Mouse (Mus musculus): ENCODE results near the gene Cav3.

Cav3 gene

DNA sequence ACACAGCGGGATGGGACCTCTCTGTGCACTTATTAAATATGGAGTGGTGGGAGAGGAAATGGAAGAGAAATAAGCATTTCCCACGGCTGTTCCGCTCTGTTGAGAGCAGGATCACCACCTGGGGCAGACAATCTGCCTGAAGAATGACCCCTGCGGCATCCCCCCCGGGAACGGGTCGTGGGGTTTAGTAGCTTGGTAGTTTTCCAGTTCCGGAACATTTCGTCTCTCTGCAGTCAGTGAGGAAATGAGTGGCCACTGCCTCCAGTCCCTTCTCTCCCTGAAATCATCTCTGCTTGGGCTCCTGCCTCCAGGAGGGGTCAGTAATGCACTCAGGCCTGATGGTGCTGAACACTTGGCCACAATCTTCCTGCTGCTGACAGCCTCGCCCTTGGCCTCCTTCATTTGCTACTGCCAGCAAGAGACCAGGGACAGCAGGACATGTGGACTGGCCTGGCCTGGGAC lies 35.3 kb downstream of the Cav3 start:
- peak; percentile 18 to 30 for DNase-seq (ENCODE audit: low spot score in 2 of 2)

DNA sequence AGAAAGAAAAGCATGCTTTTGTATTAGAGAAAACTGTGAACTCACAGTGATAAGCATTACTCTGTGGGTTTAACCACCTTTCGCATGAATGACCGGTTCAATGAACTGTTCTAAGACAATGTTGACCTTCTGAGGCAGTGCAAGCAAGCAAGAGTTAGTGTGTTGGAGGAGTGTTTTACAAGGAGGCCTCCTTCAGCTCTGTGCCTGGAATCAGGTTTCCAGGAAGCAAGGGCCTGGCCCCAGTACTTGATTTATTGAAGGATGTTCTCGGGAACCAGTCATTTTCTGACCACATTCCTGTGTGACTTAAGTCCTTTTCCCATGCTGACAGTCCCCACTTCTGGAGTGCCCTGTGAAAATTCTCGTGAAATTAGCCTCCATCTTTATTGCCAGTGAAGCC lies 35.9 kb downstream of the Cav3 start:
- no peak for DNase-seq (ENCODE audit: low spot score in 2 of 2)

DNA sequence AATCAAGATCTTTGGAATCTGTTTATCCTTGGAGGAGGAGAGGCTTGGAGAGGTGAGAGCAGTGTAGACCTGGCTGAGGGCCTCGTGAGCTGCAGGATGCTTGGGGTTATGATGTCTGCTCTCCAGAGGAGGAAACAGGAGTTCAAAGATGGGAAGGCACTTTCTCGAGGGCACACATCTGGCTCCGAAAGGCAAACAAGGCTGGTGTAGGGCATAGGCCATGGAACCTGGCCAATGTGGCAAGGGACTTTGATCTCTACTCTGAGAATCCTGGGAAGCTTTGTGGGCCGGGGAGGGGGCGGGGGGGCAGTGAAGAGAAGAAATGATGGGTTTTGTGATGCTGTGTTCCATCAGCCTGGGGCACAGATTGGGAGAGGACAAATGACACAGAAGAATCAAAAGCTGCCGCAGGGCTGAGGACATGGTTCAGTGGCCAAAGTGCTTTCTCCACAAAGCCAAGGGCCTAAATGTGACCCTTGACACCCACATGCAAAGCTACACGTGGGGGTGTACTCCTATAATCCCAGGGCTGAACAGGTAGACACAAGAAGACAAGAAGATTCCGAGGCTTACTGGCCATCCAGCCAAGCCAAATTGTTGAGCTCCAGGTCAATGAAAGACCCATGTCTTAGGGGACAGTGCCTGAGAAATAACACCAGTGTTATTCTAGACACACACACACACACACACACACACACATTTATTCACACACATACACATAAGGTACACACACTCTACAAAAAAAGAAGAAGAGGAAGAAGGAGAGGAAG lies 37.2 kb downstream of the Cav3 start:
- no peak for DNase-seq (ENCODE audit: low spot score in 2 of 2)

DNA sequence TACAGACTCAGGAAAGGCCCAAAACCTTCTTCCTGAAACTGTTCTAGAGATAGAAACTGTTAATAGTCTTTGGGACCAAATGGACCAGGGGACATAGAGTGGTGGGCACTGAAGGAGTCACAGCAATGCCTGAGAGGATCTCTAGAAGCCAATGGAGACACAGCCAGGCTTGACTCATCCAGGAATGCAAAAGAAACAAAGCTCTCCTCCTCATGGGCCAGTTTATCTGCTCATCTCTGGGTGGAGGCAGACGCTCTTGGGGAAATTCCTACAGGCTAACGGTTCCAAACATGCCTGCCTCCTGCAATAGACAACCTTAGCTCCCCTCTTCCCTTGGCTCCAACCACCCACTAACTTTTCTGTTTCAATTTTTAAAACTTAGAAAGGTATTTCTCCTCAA lies 38.2 kb downstream of the Cav3 start:
- no peak for DNase-seq (ENCODE audit: low spot score in 2 of 2)

DNA sequence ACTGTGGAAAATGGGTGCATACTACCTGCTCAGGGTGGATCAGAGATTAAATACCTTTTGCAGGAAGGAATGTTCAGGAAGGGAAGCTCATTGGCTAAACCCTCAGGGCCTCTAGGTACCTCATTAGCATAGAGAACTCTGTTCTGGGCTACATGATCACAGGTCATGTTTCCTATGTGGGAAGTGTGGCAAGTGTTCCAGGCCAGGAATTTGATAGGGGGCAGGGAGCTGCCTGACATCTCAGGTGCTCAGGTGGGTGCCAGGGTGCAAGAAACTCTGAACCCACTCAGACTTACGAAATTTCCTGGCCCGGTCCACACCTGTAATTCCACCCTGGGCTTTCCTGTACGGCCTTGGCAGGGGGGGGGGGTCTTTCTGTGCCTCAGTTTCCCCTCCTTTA lies 39.4 kb downstream of the Cav3 start:
- no peak for DNase-seq (ENCODE audit: low spot score in 2 of 2)

DNA sequence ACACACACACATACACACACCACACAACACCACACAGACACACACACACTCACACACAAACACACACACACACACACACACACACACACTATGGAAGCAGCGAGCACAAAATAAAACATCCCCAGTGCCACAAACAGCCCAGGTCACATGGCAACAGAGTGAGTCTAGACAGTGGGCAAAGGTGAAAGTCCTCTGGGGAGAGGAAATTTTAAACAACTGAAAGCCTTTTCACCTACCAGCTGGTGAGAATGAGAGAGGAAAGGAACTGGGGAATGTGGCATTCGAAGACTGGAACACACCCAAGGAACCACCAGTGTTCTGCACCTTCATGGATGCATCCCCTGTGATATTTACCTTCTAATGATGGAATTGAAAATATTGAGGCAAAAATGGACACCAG lies 40.2 kb downstream of the Cav3 start:
- DNase-seq (ENCODE audit: low spot score in 2 of 2), result no peak

DNA sequence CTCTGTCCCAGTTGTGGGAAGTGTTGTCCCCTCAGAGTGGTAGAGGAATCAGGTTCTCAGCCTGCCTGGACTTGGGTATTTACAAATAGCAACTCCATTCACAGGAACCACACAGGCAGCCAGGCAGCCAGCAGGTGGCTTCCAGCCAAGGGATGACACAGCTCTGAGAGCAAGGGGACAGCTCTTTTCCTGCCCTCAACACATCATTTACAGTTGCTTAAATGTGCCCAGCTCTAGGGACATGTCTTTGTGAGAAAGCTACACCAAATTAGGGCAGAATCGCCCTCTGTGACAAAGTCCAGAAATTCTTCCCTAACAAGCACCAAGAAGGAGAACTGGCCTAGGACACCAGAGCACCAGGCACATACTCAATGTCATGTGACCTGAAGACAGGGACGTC lies 41.9 kb downstream of the Cav3 start:
- DNase-seq (ENCODE audit: low spot score in 2 of 2), result no peak

DNA sequence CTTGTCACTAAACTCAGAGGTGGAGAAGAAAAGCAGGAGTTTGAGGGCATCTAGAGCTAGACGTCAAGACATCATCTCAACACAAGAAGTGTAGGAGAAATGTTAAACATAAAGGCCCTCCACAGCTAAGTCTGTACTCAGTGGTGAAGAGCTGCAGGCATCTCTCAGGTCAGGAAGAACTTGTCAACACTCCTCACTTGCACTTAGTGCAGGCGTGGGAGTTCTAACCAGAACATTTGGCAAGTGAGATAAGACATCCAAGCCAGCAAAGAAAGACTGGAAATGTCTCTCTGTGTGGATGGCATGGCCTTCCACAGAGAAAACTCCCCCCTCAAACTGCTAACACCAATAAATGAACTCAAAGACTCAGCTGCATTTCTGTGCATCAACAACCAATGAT lies 48.3 kb downstream of the Cav3 start:
- DNase-seq (ENCODE audit: low spot score in 2 of 2), result peak in 1 of 2 experiments; percentile 44

DNA sequence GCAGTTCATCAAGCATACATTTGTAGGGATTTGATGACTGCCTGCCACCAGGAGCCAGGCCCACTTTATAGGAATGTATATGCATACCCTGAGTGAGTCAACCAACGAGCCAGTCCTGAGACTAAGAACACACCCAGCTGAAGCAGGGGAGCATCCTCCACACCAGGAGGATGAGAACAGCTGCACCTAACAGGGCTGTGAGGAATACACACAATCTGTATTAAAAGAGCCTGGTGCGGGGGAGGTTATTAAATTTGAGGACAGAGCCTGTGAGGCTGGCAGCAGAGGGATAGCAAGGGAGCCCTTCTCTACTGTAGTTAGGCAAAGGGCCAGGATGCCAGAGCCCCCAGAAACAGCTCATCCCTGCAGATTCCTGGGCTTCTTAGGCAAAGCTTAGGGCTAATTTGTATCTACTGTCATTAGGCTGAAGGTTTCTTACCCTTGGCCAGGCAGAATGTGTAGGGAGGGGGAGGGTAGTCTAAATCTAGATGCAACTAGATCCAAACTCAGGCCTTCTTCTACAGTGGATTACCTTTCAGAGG lies 50.4 kb downstream of the Cav3 start:
- DNase-seq (ENCODE audit: low spot score in 2 of 2), result no peak

DNA sequence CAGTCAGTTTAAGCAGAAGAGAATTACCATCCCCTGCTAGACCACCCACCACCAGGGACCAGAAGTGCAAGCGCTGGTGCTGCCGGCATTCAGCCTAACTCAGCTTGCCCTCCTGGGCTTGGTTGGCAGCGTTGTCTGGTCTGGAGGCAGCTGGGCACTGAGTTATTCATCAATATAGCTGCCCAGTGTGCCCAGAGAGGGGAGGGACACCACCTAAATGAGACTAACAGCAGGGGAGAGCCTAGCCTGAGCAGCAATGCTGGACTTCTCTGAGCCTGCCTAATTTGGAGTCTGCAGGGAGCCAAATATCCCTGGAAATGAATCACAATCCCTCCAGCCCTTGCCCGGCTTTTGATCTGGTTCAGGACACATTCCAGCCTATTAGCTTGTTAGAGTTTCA lies 51.0 kb downstream of the Cav3 start:
- DNase-seq (ENCODE audit: low spot score in 2 of 2), result no peak

DNA sequence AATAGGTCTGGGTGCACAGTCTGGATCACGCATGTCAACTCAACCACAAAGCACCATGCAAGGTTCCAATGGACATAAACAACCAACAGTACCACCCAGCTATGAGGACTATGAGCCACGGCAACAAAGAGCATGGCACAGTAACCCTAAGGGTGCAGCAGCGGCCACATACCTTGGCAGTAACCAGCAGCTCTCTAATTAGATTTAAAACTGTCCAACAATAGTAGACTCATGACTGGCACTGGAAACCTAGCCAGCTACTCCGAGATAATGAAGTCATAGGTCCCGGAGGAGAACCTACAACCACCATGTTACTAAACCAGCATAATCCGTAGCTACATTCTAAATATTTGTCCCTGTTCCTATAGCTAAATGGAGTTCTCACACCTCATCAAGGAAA lies 55.3 kb downstream of the Cav3 start:
- peak; percentile 31 to 45 for DNase-seq (ENCODE audit: low spot score in 2 of 2)

DNA sequence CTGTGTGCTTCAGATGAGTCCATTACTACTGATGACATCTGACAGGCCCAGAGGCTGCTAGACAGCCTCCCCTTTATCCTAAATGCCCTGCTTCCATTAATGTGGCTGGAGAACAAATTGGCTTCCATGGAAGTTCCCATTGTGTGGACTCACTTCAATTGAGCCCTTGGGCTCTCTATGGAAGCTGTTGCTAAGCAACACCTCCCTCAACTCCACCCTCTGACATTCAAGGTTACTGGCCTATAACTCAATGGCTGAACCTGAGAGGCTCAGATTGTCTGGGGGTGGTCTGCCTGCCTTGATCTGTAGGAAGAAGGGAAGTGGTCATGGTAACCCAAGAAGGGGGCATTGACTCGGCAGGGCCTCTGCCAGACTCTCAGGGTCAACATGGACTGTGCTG lies 57.2 kb downstream of the Cav3 start:
- DNase-seq (ENCODE audit: low spot score in 2 of 2), result no peak

DNA sequence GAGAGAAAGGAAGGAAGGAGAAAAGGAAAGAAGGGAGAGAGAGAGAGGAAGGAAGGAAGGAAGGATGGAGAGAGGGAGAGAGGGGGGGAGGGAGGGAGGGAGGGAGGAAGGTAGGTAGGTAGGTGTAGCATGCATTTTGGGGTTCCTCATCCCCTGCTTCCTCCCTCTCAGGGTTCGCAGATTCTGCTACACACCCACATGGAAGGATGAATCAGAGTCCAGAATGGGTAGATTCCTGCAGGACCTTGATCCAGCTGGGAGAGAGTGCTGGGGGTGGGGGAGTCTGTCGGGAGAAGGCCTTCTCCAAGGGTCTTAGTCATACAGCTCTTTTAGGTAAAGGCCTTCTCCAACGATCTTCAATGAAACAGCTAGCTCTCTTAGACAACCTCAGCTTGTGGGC lies 58.3 kb downstream of the Cav3 start:
- DNase-seq (ENCODE audit: low spot score in 2 of 2), result no peak

DNA sequence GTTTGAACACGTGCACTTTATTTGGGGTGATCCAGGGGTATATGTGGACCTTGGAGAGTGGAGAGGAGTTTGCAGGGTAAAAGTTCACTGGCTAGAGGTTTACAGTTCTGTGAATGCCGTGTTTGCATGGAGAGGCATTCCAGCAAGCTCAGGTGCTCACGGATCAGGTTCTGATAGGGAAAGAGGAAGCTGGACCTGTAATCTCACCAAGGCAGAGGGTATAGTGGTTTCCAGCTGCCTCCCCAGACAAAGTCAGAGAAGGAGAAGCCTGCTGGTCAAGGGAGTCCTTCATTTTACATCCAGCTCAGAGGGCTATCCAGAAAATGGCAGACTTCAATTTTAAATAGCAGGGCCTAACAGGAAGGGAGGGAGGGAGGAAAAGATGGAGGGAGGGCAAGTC lies 58.7 kb downstream of the Cav3 start:
- no peak for DNase-seq (ENCODE audit: low spot score in 2 of 2)
